Comparison of ENCODE assay signal across 9 mouse cellular contexts in the genomic region with DNA sequence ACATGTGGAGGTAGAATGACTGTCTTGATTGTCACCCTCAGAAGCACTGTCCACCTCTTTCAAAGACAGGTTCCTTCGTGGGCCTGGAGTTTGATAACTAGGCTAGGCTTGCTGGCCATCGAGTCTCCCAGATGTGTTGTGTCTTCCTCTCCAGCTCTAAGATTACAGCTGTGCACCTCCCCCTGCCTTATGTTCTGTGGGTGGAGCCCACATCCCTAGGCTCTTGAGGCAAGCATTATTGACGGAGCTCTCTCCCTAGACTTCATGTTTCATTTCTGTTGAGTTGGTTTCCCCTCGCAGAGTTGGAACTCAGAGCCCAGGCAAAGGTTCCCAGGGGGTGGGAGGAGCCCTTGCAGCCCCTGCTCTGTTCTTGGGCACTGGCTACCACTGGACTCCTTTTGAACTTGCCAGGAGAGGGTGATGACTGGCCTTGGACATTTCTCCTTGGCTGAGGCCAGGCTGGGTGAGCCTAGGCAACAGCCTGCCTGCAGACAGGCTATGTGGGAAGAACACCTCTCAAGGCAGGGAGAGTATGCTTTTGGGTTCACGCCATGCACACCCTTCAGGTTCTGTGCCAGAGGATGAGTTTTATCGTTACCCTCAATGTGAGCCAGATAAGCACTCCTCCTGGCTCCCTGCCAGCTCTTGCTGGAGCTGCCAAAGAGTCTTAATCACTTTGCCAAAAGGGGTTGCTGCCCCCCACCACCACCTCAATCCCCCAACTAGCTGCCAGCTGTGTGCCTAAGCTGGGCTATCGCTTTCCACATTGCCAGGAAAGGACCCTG. TPM values are rescaled to one million over a fixed set of nuclear protein-coding genes. Genes with fewer than 3 reads are reported as not detected.
DNase-seq lines count a peak whose midpoint lies in the region; ATAC-seq and TF ChIP-seq lines count a peak whose summit lies in the region.
"Had no signal": no experiment of that assay in that cellular context is flagged by ENCODE, and none has a peak within 500 bp of the region (broad histone marks: within the 10 kb centered on the region; RNA-seq: fewer than 3 reads in every experiment).

No protein-coding gene starts in this region.

- peaks cover 7% of the 10 kb centered on the region for H3K4me1 ChIP-seq in intestine, embryonic 14.5 days (replicated peaks; ENCODE audit: control insufficient read depth, insufficient read depth, low read length)
- 0 out of 2 replicates have a peak, but pooled peaks cover 9% of the 10 kb centered on the region for H3K4me1 ChIP-seq in intestine, postnatal 0 days (replicated peaks; ENCODE audit: control insufficient read depth, insufficient read depth, low read length)
- peaks cover 11% of the 10 kb centered on the region for H3K4me1 ChIP-seq in heart, postnatal 0 days (ENCODE audit: control insufficient read depth, insufficient read depth)

- no peak for TF ChIP-seq EP300 in heart, postnatal 0 days (IDR thresholded peaks at IDR 0.05; ENCODE audit: low read depth)

- H3K9ac ChIP-seq in intestine, embryonic 14.5 days (ENCODE audit: low read length) = no peak overlapping the region
- H3K9ac ChIP-seq in intestine, postnatal 0 days (ENCODE audit: low read depth, low read length) = no peak overlapping the region
- no peak overlapping the region for H3K9ac ChIP-seq in heart, postnatal 0 days (replicated peaks; ENCODE audit: low read depth, low read length)

- no peak for TF ChIP-seq CTCF in intestine, postnatal 0 days (IDR thresholded peaks at IDR 0.05; ENCODE audit: low read depth)
- TF ChIP-seq CTCF in heart, postnatal 0 days (IDR thresholded peaks at IDR 0.05; ENCODE audit: low read depth) = no peak

- H3K9me3 ChIP-seq in intestine, embryonic 14.5 days (ENCODE audit: control insufficient read depth, low read length) = no peaks in the 10 kb centered on the region
- H3K9me3 ChIP-seq in intestine, postnatal 0 days (ENCODE audit: control insufficient read depth) = no peaks in the 10 kb centered on the region
- no peaks in the 10 kb centered on the region for H3K9me3 ChIP-seq in heart, postnatal 0 days (replicated peaks; ENCODE audit: control insufficient read depth, low read length)

- H3K4me2 ChIP-seq in intestine, embryonic 14.5 days (ENCODE audit: low read length) = no peak overlapping the region
- no peak overlapping the region for H3K4me2 ChIP-seq in intestine, postnatal 0 days (replicated peaks; ENCODE audit: low read depth)
- H3K4me2 ChIP-seq in heart, postnatal 0 days (ENCODE audit: low read depth, low read length) = no peak overlapping the region

- 0 out of 2 replicates have a peak, but pooled peaks have one; percentile 50 for ATAC-seq in intestine, embryonic 14.5 days (replicated peaks; ENCODE audit: low FRiP score, low TSS enrichment, low read depth)
- no peak; the same call in 1 of the 2 replicates for ATAC-seq in intestine, postnatal 0 days
- peak; percentile 33; the same call in 1 of the 2 replicates for ATAC-seq in heart, postnatal 0 days (ENCODE audit: insufficient read depth, low read depth)

- no peaks in the 10 kb centered on the region for H3K27me3 ChIP-seq in intestine, embryonic 14.5 days (replicated peaks; ENCODE audit: control insufficient read depth, insufficient read depth, low read length)
- H3K27me3 ChIP-seq in intestine, postnatal 0 days (replicated peaks; ENCODE audit: control insufficient read depth, insufficient read depth, low read length) = no peaks in the 10 kb centered on the region
- no peaks in the 10 kb centered on the region for H3K27me3 ChIP-seq in heart, postnatal 0 days (ENCODE audit: control insufficient read depth, insufficient read depth, low read length)

- 39% methylated on average over 7 of the region's 7 CpGs for WGBS in intestine, embryonic 14.5 days
- 35% methylated on average over 7 of the region's 7 CpGs for WGBS in intestine, postnatal 0 days
- WGBS in heart, postnatal 0 days = 37% methylated on average over 7 of the region's 7 CpGs

- peak; percentile 71 for DNase-seq in intestine, embryonic 14.5 days (ENCODE audit: low spot score)
- peak; percentile 23 for DNase-seq in MN1 (ENCODE audit: low spot score)
- peak; percentile 66 for DNase-seq in cerebellum, adult 9-10 months
- DNase-seq in heart, postnatal 0 days (ENCODE audit: low spot score) = peak; percentile 26
- peak; percentile 44 to 57 for DNase-seq in lung, postnatal 4 days
- DNase-seq in testis, postnatal 10 days (ENCODE audit: low spot score) = peak; percentile 78
- no peak for DNase-seq in B cell, adult 2 months

- no peaks in the 10 kb centered on the region for H3K36me3 ChIP-seq in intestine, embryonic 14.5 days (ENCODE audit: control insufficient read depth, insufficient read depth, low read length)
- no peaks in the 10 kb centered on the region for H3K36me3 ChIP-seq in intestine, postnatal 0 days (ENCODE audit: control insufficient read depth, insufficient read depth)
- no peaks in the 10 kb centered on the region for H3K36me3 ChIP-seq in heart, postnatal 0 days (replicated peaks; ENCODE audit: control insufficient read depth, insufficient read depth, low read length)

- H3K27ac ChIP-seq in intestine, embryonic 14.5 days (ENCODE audit: low read depth) = peak overlapping the region; percentile 48; the same call in 1 of the 2 replicates
- H3K27ac ChIP-seq in intestine, postnatal 0 days (ENCODE audit: low read depth, low read length) = no peak overlapping the region
- no peak overlapping the region for H3K27ac ChIP-seq in heart, postnatal 0 days (ENCODE audit: low read depth)

- no peak overlapping the region for H3K4me3 ChIP-seq in intestine, embryonic 14.5 days (ENCODE audit: low read depth, low read length)
- H3K4me3 ChIP-seq in intestine, postnatal 0 days (ENCODE audit: low read depth, low read length) = no peak overlapping the region
- H3K4me3 ChIP-seq in heart, postnatal 0 days (ENCODE audit: low read depth, low read length) = no peak overlapping the region

RNA-seq across cellular contexts. Expression of gene Lipc, which starts 30.1 kb away (rescaled TPM):
- not detected in 2 replicates for polyA plus RNA-seq in intestine, embryonic 14.5 days (2014; fragmentation: Nextera tagmentation; extraction: Ambion mirVana)
- polyA plus RNA-seq in intestine, postnatal 0 days (2015; fragmentation: Nextera tagmentation; extraction: Ambion mirVana) = 0.08 TPM in 1 of 2 replicates, not detected in the other
- 4.6 TPM in 1 of 2 replicates, not detected in the other for total RNA-seq in heart, postnatal 0 days (2014; rRNA removed; ENCODE audit: low replicate concordance)
- 0.12 and 0.18 TPM in 2 replicates for polyA plus RNA-seq in heart, postnatal 0 days (2015; fragmentation: Nextera tagmentation; extraction: Ambion mirVana)
- total RNA-seq: neutrophil, adult 5-6 weeks had no signal

Comparison
In these comparisons a context has a peak if more than half of its experiments do, and no peak if none do; other contexts are left out.
1. DNase-seq: peak in intestine, embryonic 14.5 days (single experiment), MN1 (single experiment), cerebellum, adult 9-10 months (single experiment), heart, postnatal 0 days (single experiment), lung, postnatal 4 days (2 of 2) and testis, postnatal 10 days (single experiment); none in B cell, adult 2 months (0 of 2).